Mouse (Mus musculus): ENCODE results near the gene Got2. TPM values are rescaled to one million over a fixed set of nuclear protein-coding genes. Genes with fewer than 3 reads are reported as not detected.

Gene Got2
- 41.4 TPM for polyA plus RNA-seq (2014; fragmentation: Illumina TruSeq; extraction: RNeasy Lipid Tissue Mini Kit (QIAGEN cat#74804); ENCODE audit: insufficient read depth, low read depth, low replicate concordance)

GRCm38 (mm10) chr8:95888285-95889136, at the start of gene Got2:
Got2 (minus strand) TSS chr8:95888547.

GRCm38 (mm10) chr8:95853102-95853843, 35.1 kb downstream of the Got2 start, which contains the start of gene Slc38a7:
Slc38a7 (minus strand) TSS chr8:95853539.

GRCm38 (mm10) chr8:95825162-95825561, 63.2 kb downstream of the Got2 start, which contains the start of gene Sap18b:
Sap18b (plus strand) TSS chr8:95825346.

Other genes with a start within 250 kb of the Got2 start
- 4.2 TPM for gene Ndrg4, start 211.6 kb downstream of the Got2 start, polyA plus RNA-seq (2014; fragmentation: Illumina TruSeq; extraction: RNeasy Lipid Tissue Mini Kit (QIAGEN cat#74804); ENCODE audit: insufficient read depth, low read depth, low replicate concordance)
- gene Setd6, start 172.7 kb downstream of the Got2 start, polyA plus RNA-seq (2014; fragmentation: Illumina TruSeq; extraction: RNeasy Lipid Tissue Mini Kit (QIAGEN cat#74804); ENCODE audit: insufficient read depth, low read depth, low replicate concordance) = 9.6 TPM
- 18.5 TPM for gene Cnot1, start 81.1 kb downstream of the Got2 start, polyA plus RNA-seq (2014; fragmentation: Illumina TruSeq; extraction: RNeasy Lipid Tissue Mini Kit (QIAGEN cat#74804); ENCODE audit: insufficient read depth, low read depth, low replicate concordance)
- 87.3 TPM for gene Sap18b, start 63.2 kb downstream of the Got2 start, polyA plus RNA-seq (2014; fragmentation: Illumina TruSeq; extraction: RNeasy Lipid Tissue Mini Kit (QIAGEN cat#74804); ENCODE audit: insufficient read depth, low read depth, low replicate concordance)
- 5.8 TPM for gene Slc38a7, start 35.0 kb downstream of the Got2 start, polyA plus RNA-seq (2014; fragmentation: Illumina TruSeq; extraction: RNeasy Lipid Tissue Mini Kit (QIAGEN cat#74804); ENCODE audit: insufficient read depth, low read depth, low replicate concordance)

All from lung, adult 10 weeks (tissue).